Mouse (Mus musculus) intestine, embryonic 15.5 days (tissue): ENCODE results near the gene Moap1. TPM values are rescaled to one million over a fixed set of nuclear protein-coding genes. Genes with fewer than 3 reads are reported as not detected.

Experiments used
- ATAC-seq: fragments of 200-750 bp; cut with Nextera tagmentation; 2 replicates; pipeline ENCODE4 v1.8.0; 2017; ENCODE audit warnings: moderate TSS enrichment, moderate library complexity
- H3K27ac ChIP-seq: fragments of 300-500 bp; sonication (generic); 2 replicates; pipeline ENCODE4 v1.5.1; 2015; ENCODE audit warnings: mild to moderate bottlenecking, inconsistent platforms
- H3K27me3 ChIP-seq: fragments of 300-500 bp; sonication (generic); replicated peaks from 2 replicates; pipeline ENCODE4 v1.6.1; 2015; ENCODE audit warnings: inconsistent platforms
- H3K36me3 ChIP-seq: fragments of 300-500 bp; sonication (generic); 2 replicates; pipeline ENCODE4 v1.6.1; 2015; ENCODE audit warnings: inconsistent platforms
- H3K4me1 ChIP-seq: fragments of 300-500 bp; sonication (generic); replicated peaks from 2 replicates; pipeline ENCODE4 v1.6.1; 2015; ENCODE audit warnings: inconsistent platforms
- H3K4me2 ChIP-seq: fragments of 300-500 bp; sonication (generic); replicated peaks from 2 replicates; pipeline ENCODE4 v1.6.1; 2015; ENCODE audit warnings: mild to moderate bottlenecking, inconsistent platforms
- H3K4me3 ChIP-seq: fragments of 300-500 bp; sonication (generic); replicated peaks from 2 replicates; pipeline ENCODE4 v1.5.1; 2015; ENCODE audit warnings: inconsistent platforms
- H3K9ac ChIP-seq: fragments of 300-500 bp; sonication (generic); 2 replicates; pipeline ENCODE4 v1.6.1; 2015; ENCODE audit warnings: inconsistent platforms
- H3K9me3 ChIP-seq: fragments of 300-500 bp; sonication (generic); 2 replicates; pipeline ENCODE4 v1.6.1; 2016; ENCODE audit warnings: inconsistent platforms
- WGBS: fragments of 180-500 bp; shearing (Covaris S2); methylation state at CpG from one replicate; pipeline ENCODE4 v1.1.7; 2015; 5-methylcytosine and 5-hydroxymethylcytosine counted together
- polyA plus RNA-seq: library from polyadenylated mRNA; unstranded; fragments of >200 nt; fragmentation: Nextera tagmentation; extraction: Ambion mirVana; gene quantifications from 2 replicates; pipeline ENCODE4 v1.2.1, GENCODE M21; 2015

Gene Moap1
- polyA plus RNA-seq, 1 experiment from 2014 or later, result 20.5 TPM

- H3K9ac ChIP-seq, result no peak overlapping the region
- H3K4me2 ChIP-seq, result no peak overlapping the region
- no peak for ATAC-seq
- peaks cover 6% of the 10 kb centered on the region; the same call in 1 of the 2 replicates for H3K4me1 ChIP-seq
- 88% methylated on average over 3 of the region's 3 CpGs for WGBS
- H3K36me3 ChIP-seq, result peaks cover 5% of the 10 kb centered on the region; the same call in 1 of the 2 replicates
- H3K27me3 ChIP-seq, result no peaks in the 10 kb centered on the region
- H3K9me3 ChIP-seq, result no peaks in the 10 kb centered on the region
- no peak overlapping the region for H3K4me3 ChIP-seq
- no peak overlapping the region for H3K27ac ChIP-seq
Observed at GRCm38 (mm10) chr12:102761668-102762067, 18.2 kb upstream of the Moap1 start.

DNA sequence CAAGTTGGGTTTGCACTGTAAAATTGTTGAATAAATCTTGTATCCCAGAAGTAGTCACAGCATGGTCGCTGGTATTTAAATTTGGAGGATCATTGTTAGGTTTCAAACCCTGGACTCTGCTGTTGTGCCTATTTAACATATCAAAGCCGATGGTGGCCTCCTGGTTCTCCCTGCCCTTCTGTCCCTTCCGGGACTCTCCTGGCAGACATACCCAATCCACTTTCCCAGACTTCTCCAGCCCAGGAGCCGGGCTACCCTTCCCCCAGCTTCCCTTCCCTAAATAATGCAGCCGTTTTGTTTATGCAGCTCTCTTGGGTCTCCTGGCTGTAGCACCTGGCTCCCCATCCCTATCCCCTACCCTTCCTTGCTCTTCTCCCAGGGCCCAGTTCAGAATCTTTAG, 15.5 kb upstream of the Moap1 start:
- no peak for ATAC-seq
- H3K4me3 ChIP-seq, result peak overlapping the region; percentile 91
- 0 out of 2 replicates have a peak overlapping the region, but pooled peaks have one; percentile 83 for H3K27ac ChIP-seq
- H3K9me3 ChIP-seq, result no peaks in the 10 kb centered on the region
- peak overlapping the region; percentile 88 for H3K9ac ChIP-seq
- H3K36me3 ChIP-seq, result peaks cover 3% of the 10 kb centered on the region; the same call in 1 of the 2 replicates
- peak overlapping the region; percentile 79 for H3K4me2 ChIP-seq
- peaks cover 10% of the 10 kb centered on the region; the same call in 1 of the 2 replicates for H3K4me1 ChIP-seq
- WGBS, result 4% methylated on average over 5 of the region's 5 CpGs
- no peaks in the 10 kb centered on the region for H3K27me3 ChIP-seq

- Histone ChIP-seq H3K36me3 (no peaks in the 10 kb centered on the region), H3K4me1 (peaks cover 10% of the 10 kb centered on the region; the same call in 1 of the 2 replicates), H3K9me3 (no peaks in the 10 kb centered on the region), H3K27me3 (no peaks in the 10 kb centered on the region), H3K4me2 (peak within 1 kb of the TSS; percentile 79), H3K9ac (peak within 1 kb of the TSS; percentile 88), H3K27ac (peak within 1 kb of the TSS; percentile 88), H3K4me3 (peak within 1 kb of the TSS; percentile 91)
- under 1% methylated on average over 10 of the region's 10 CpGs for WGBS
- ATAC-seq, result no peak
Observed at GRCm38 (mm10) chr12:102758403-102758756, 14.9 kb upstream of the Moap1 start, which contains the start of gene Gm20604. TSS of gene Gm20604 (minus strand) at chr12:102758672.

DNA sequence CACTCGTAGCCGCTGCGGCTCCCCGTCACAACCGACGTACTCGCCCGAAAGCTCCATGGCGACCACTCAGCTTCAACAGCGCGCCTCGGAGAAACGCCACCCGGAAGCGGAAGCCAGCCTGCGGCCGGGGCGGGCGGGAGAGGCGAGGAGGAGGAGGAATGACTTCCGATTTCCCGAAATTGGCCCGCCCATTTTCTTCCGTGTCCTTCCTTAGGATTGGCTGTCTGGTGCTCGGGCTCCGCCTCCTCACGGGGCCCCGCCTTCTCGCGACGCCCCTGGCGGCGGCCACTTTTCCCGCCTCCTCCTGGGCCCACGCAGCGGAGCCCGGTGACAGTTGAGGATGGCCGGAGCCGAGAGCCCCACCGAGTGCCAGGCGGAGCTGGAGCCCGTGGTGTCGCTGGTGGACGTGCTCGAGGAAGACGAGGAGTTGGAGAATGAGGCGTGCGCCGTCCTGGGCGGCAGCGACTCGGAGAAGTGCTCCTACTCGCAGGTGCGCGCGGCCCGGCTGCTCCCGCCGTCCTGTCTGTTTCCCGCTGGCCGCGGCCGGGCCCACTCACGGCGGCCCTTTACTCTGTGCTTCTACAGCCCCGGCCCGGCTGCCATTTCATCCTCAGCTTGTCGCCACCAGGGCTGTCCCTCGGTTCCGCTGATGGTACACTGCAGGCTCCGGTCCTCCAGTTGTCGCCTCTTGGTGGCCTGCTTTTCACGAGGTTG, 14.4 kb upstream of the Moap1 start, which contains the start of the genes Gm28051, Gon7 and Ubr7:
Gm28051 (minus strand) TSS at position 77 of the 714 bp plus-strand sequence.
Gon7 (minus strand) TSS at position 115 of the 714 bp plus-strand sequence.
Ubr7 (plus strand) TSS at position 279 of the 714 bp plus-strand sequence.
- peak within 1 kb of the TSS; percentile 79 for H3K4me2 ChIP-seq
- no peaks in the 10 kb centered on the region for H3K27me3 ChIP-seq
- H3K36me3 ChIP-seq, result no peaks in the 10 kb centered on the region
- no peaks in the 10 kb centered on the region for H3K9me3 ChIP-seq
- H3K4me1 ChIP-seq, result peaks cover 10% of the 10 kb centered on the region; the same call in 1 of the 2 replicates
- H3K9ac ChIP-seq, result peak within 1 kb of the TSS; percentile 88
- peak; percentile 97 for ATAC-seq
- peak within 1 kb of the TSS; percentile 88 for H3K27ac ChIP-seq
- WGBS, result under 1% methylated on average over 73 of the region's 73 CpGs
- H3K4me3 ChIP-seq, result peak within 1 kb of the TSS; percentile 91

- peak overlapping the region; percentile 91 for H3K4me3 ChIP-seq
- H3K4me2 ChIP-seq, result peak overlapping the region; percentile 65
- ATAC-seq, result peak; percentile 91
- WGBS, result 2% methylated on average over 46 of the region's 46 CpGs
- H3K9ac ChIP-seq, result peak overlapping the region; percentile 70
- H3K9me3 ChIP-seq, result no peaks in the 10 kb centered on the region
- H3K36me3 ChIP-seq, result no peaks in the 10 kb centered on the region
- peak overlapping the region; percentile 88 for H3K27ac ChIP-seq
- peaks cover 10% of the 10 kb centered on the region; the same call in 1 of the 2 replicates for H3K4me1 ChIP-seq
- no peaks in the 10 kb centered on the region for H3K27me3 ChIP-seq
Observed at GRCm38 (mm10) chr12:102757055-102757688, 13.7 kb upstream of the Moap1 start.

DNA sequence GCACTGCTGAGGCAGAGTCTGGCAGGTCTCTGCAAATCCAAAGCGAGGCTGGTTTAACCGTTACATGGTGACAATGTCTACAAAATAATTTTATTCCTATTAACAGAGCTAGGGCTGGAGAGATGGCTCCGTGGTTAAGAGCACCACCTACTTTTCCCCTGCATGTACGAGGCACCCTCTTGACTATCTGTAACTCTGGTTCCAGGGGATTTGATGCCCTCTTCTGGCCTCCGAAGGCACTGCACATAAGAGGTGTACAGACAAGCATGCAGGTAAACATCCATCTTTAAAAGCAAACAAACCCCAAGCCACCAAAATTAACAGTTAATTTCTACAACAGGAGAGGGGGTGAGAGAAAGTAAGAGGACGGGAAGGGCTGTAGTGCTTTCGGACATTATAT, 12.8 kb upstream of the Moap1 start:
- 73% methylated on average over 7 of the region's 7 CpGs for WGBS
- H3K4me2 ChIP-seq, result peak overlapping the region; percentile 65
- H3K36me3 ChIP-seq, result no peaks in the 10 kb centered on the region
- H3K9me3 ChIP-seq, result no peaks in the 10 kb centered on the region
- H3K27me3 ChIP-seq, result no peaks in the 10 kb centered on the region
- H3K4me1 ChIP-seq, result peaks cover 10% of the 10 kb centered on the region; the same call in 1 of the 2 replicates
- no peak for ATAC-seq
- no peak overlapping the region for H3K9ac ChIP-seq
- peak overlapping the region; percentile 91 for H3K4me3 ChIP-seq
- no peak overlapping the region for H3K27ac ChIP-seq

GRCm38 (mm10) chr12:102748256-102748655, 4.8 kb upstream of the Moap1 start:
- Histone ChIP-seq H3K27ac (no peak overlapping the region), H3K36me3 (peaks cover 12% of the 10 kb centered on the region; the same call in 1 of the 2 replicates), H3K9me3 (no peaks in the 10 kb centered on the region), H3K4me2 (no peak overlapping the region), H3K4me3 (no peak overlapping the region), H3K4me1 (peaks cover 10% of the 10 kb centered on the region; the same call in 1 of the 2 replicates), H3K27me3 (no peaks in the 10 kb centered on the region), H3K9ac (no peak overlapping the region)
- WGBS, result 86% methylated on average over 3 of the region's 3 CpGs
- ATAC-seq, result no peak

DNA sequence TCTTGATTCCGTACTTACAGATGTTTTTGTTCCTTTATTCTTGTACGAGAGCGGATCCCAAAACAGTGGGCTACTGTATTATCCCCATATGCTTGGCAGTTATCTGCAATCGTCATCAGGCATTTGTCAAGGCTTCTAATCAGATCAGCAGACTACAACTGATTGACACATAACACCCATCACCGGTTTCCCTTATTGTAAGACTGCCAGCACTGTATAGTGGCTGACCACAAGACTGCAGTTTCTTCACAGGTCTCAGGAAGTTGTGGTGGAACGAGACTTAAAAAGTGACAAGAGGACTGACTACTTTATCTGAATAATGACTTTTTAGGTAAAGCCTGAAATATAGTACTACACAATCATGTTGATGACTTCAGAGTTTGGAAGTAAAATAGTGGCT, 1.4 kb upstream of the Moap1 start:
- H3K9me3 ChIP-seq, result no peaks in the 10 kb centered on the region
- peaks cover 15% of the 10 kb centered on the region for H3K4me1 ChIP-seq
- peaks cover 12% of the 10 kb centered on the region; the same call in 1 of the 2 replicates for H3K36me3 ChIP-seq
- H3K4me3 ChIP-seq, result 0 out of 2 replicates have a peak overlapping the region, but pooled peaks have one; percentile 93
- no peak overlapping the region for H3K27ac ChIP-seq
- no peaks in the 10 kb centered on the region for H3K27me3 ChIP-seq
- 57% methylated on average over 6 of the region's 6 CpGs for WGBS
- H3K9ac ChIP-seq, result no peak overlapping the region
- H3K4me2 ChIP-seq, result peak overlapping the region; percentile 81
- no peak for ATAC-seq

DNA sequence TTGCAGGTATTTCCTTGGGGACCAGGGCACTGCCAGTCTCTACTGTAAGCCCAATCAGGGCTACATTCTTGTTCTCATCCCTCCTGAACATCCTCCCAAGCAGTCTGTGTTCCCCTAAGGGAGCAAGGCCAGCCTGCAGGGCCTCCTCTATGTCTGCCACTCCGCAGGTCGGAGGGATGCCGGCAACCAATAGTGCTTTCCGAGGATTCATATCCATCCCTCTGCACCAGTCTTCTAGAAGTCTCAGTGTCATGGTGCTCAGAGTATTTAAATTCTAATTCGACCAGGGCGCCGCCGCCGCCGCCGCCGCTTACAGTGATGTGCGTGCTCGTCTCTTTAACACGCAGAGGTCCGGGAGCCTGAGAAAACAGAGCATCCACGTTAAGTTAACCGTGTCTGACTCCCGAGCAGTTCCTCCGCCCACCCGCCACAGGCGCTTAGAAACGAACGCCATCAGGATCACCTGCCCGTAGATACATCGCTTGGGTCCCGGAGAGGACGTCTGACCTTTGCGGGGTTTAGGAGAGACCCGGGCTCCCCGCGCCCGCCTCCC, 349 bp downstream of the Moap1 start:
- under 1% methylated on average over 33 of the region's 33 CpGs for WGBS
- ATAC-seq, result no peak; the same call in 1 of the 2 replicates

GRCm38 (mm10) chr12:102742056-102742455, 1.4 kb downstream of the Moap1 start:
- Histone ChIP-seq H3K27ac (no peak overlapping the region), H3K9me3 (no peaks in the 10 kb centered on the region), H3K27me3 (no peaks in the 10 kb centered on the region), H3K4me3 (no peak overlapping the region), H3K9ac (no peak overlapping the region), H3K36me3 (no peaks in the 10 kb centered on the region), H3K4me2 (no peak overlapping the region), H3K4me1 (peaks cover 15% of the 10 kb centered on the region)
- WGBS, result 70% methylated on average over 7 of the region's 7 CpGs
- no peak for ATAC-seq

More for the DNA sequence above, 349 bp downstream of the Moap1 start:
- H3K9me3 ChIP-seq, result no peaks in the 10 kb centered on the region
- no peaks in the 10 kb centered on the region for H3K27me3 ChIP-seq
- peak overlapping the region; percentile 85 for H3K9ac ChIP-seq
- 0 out of 2 replicates have a peak, but pooled peaks cover 3% of the 10 kb centered on the region for H3K36me3 ChIP-seq
- peaks cover 15% of the 10 kb centered on the region for H3K4me1 ChIP-seq
- H3K27ac ChIP-seq, result peak overlapping the region; percentile 95
- peak overlapping the region; percentile 81 for H3K4me2 ChIP-seq
- H3K4me3 ChIP-seq, result peak overlapping the region; percentile 93

DNA sequence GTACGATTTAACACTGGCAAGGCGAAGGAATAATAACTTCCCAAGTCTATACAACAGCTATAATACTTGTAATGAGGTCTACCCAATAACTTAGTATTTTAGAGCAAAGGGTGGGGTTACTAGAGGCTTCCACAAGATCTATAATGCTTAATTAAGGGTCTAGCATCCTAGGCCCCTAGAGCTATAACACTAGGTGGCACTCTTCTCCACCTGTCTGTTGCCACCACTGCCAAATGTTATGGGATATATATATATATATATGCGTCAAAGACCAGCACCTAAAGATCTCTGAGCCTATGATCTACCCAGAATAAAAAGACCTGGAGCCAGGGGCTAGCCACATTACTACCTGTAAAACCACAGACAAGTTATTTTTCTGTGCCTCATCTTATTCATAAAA, 3.2 kb downstream of the Moap1 start:
- Histone ChIP-seq H3K9me3 (no peaks in the 10 kb centered on the region), H3K4me3 (no peak overlapping the region), H3K9ac (no peak overlapping the region), H3K36me3 (no peaks in the 10 kb centered on the region), H3K4me1 (peaks cover 15% of the 10 kb centered on the region), H3K27me3 (no peaks in the 10 kb centered on the region), H3K4me2 (no peak overlapping the region), H3K27ac (no peak overlapping the region)
- no peak for ATAC-seq
- 64% methylated on average over 3 of the region's 3 CpGs for WGBS

GRCm38 (mm10) chr12:102739096-102739495, 4.4 kb downstream of the Moap1 start:
- no peak for ATAC-seq
- no peak overlapping the region for H3K27ac ChIP-seq
- 71% methylated on average over 5 of the region's 5 CpGs for WGBS

More at GRCm38 (mm10) chr12:102739096-102739495, 4.4 kb downstream of the Moap1 start:
- H3K9ac ChIP-seq, result no peak overlapping the region
- H3K4me1 ChIP-seq, result peaks cover 7% of the 10 kb centered on the region
- no peak overlapping the region for H3K4me3 ChIP-seq
- H3K36me3 ChIP-seq, result no peaks in the 10 kb centered on the region
- H3K9me3 ChIP-seq, result no peaks in the 10 kb centered on the region
- H3K27me3 ChIP-seq, result no peaks in the 10 kb centered on the region
- H3K4me2 ChIP-seq, result no peak overlapping the region
